Mouse (Mus musculus): Measurements from ENCODE around the gene Serinc5. TPM values are rescaled to one million over a fixed set of nuclear protein-coding genes. Genes with fewer than 3 reads are reported as not detected.
"Not testable (repeated sequence)": the region's sequence is repeated elsewhere in the genome, so short reads cannot be mapped to it uniquely, and the experiment has no call there.

The Serinc5 gene
- polyA plus RNA-seq, 1 experiment from 2014 or later, result 10.6 TPM

GRCm38 (mm10) chr13:92677656-92678055, 66.8 kb downstream of the Serinc5 start:
- no peak overlapping the region for H3K4me3 ChIP-seq
- no peak overlapping the region for H3K27ac ChIP-seq (replicated peaks)
- 74% methylated on average over 4 of the region's 4 CpGs for WGBS
- no peaks in the 10 kb centered on the region for H3K9me3 ChIP-seq (replicated peaks)
- no peak for DNase-seq (ENCODE audit: low spot score)
- peaks cover 19% of the 10 kb centered on the region for H3K4me1 ChIP-seq
- H3K27me3 ChIP-seq (ENCODE audit: low read depth, poor library complexity, severe bottlenecking), result no peaks in the 10 kb centered on the region
- no peaks in the 10 kb centered on the region for H3K36me3 ChIP-seq

GRCm38 (mm10) chr13:92679661-92680060, 68.8 kb downstream of the Serinc5 start:
- H3K9me3 ChIP-seq (replicated peaks), result no peaks in the 10 kb centered on the region
- H3K36me3 ChIP-seq, result no peaks in the 10 kb centered on the region
- WGBS, result 82% methylated on average over 7 of the region's 7 CpGs
- DNase-seq (ENCODE audit: low spot score), result no peak
- no peak overlapping the region for H3K4me3 ChIP-seq
- peaks cover 26% of the 10 kb centered on the region for H3K4me1 ChIP-seq
- H3K27me3 ChIP-seq (ENCODE audit: low read depth, poor library complexity, severe bottlenecking), result no peaks in the 10 kb centered on the region
- no peak overlapping the region for H3K27ac ChIP-seq (replicated peaks)

GRCm38 (mm10) chr13:92681541-92681940, 70.7 kb downstream of the Serinc5 start:
- H3K4me3 ChIP-seq, result no peak overlapping the region
- peaks cover 14% of the 10 kb centered on the region for H3K36me3 ChIP-seq
- no peak for DNase-seq (ENCODE audit: low spot score)
- H3K27ac ChIP-seq (replicated peaks), result no peak overlapping the region
- no peaks in the 10 kb centered on the region for H3K9me3 ChIP-seq (replicated peaks)
- WGBS, result 82% methylated on average over 2 of the region's 2 CpGs
- peaks cover 22% of the 10 kb centered on the region for H3K4me1 ChIP-seq
- no peaks in the 10 kb centered on the region for H3K27me3 ChIP-seq (ENCODE audit: low read depth, poor library complexity, severe bottlenecking)

- H3K27ac ChIP-seq (replicated peaks), result no peak overlapping the region
- no peaks in the 10 kb centered on the region for H3K9me3 ChIP-seq (replicated peaks)
- H3K27me3 ChIP-seq (ENCODE audit: low read depth, poor library complexity, severe bottlenecking), result no peaks in the 10 kb centered on the region
- peaks cover 25% of the 10 kb centered on the region for H3K36me3 ChIP-seq
- DNase-seq (ENCODE audit: low spot score), result no peak
- no peak overlapping the region for H3K4me3 ChIP-seq
- WGBS, result 55% methylated on average over 6 of the region's 6 CpGs
- H3K4me1 ChIP-seq, result peaks cover 19% of the 10 kb centered on the region
These were observed 71.9 kb downstream of the Serinc5 start for GRCm38 (mm10) chr13:92682833-92683232.

- Histone ChIP-seq H3K36me3 (peaks cover 31% of the 10 kb centered on the region), H3K27me3 (ENCODE audit: low read depth, poor library complexity, severe bottlenecking) (no peaks in the 10 kb centered on the region), H3K9me3 (replicated peaks) (no peaks in the 10 kb centered on the region), H3K4me1 (peaks cover 19% of the 10 kb centered on the region), H3K4me3 (no peak overlapping the region), H3K27ac (replicated peaks) (no peak overlapping the region)
- WGBS, result 75% methylated on average over 4 of the region's 4 CpGs
- no peak for DNase-seq (ENCODE audit: low spot score)
These were observed 72.6 kb downstream of the Serinc5 start for GRCm38 (mm10) chr13:92683464-92683863.

- Histone ChIP-seq H3K36me3 (peaks cover 35% of the 10 kb centered on the region), H3K4me3 (no peak overlapping the region), H3K27ac (replicated peaks) (no peak overlapping the region), H3K27me3 (ENCODE audit: low read depth, poor library complexity, severe bottlenecking) (no peaks in the 10 kb centered on the region), H3K9me3 (replicated peaks) (no peaks in the 10 kb centered on the region), H3K4me1 (peaks cover 13% of the 10 kb centered on the region)
- DNase-seq (ENCODE audit: low spot score), result no peak
- WGBS, result 93% methylated on average over 4 of the region's 4 CpGs
These were observed 73.4 kb downstream of the Serinc5 start for GRCm38 (mm10) chr13:92684310-92684709.

- Histone ChIP-seq H3K36me3 (peaks cover 35% of the 10 kb centered on the region), H3K4me1 (peaks cover 9% of the 10 kb centered on the region; the same call in 1 of the 2 replicates), H3K9me3 (replicated peaks) (no peaks in the 10 kb centered on the region), H3K27me3 (ENCODE audit: low read depth, poor library complexity, severe bottlenecking) (no peaks in the 10 kb centered on the region), H3K4me3 (no peak overlapping the region), H3K27ac (replicated peaks) (no peak overlapping the region)
- DNase-seq (ENCODE audit: low spot score), result no peak
- WGBS, result 95% methylated on average over 4 of the region's 4 CpGs
These were observed 74.4 kb downstream of the Serinc5 start for GRCm38 (mm10) chr13:92685273-92685672.

- H3K27ac ChIP-seq (replicated peaks); H3K27me3 ChIP-seq (ENCODE audit: low read depth, poor library complexity, severe bottlenecking); H3K4me3 ChIP-seq; H3K4me1 ChIP-seq; H3K9me3 ChIP-seq (replicated peaks); DNase-seq (ENCODE audit: low spot score): not testable (repeated sequence)
- 82% methylated on average over 1 of the region's 1 CpGs for WGBS
- H3K36me3 ChIP-seq, result peaks cover 35% of the 10 kb centered on the region
These were observed 76.3 kb downstream of the Serinc5 start for GRCm38 (mm10) chr13:92687151-92687550.

- Histone ChIP-seq H3K36me3 (peaks cover 35% of the 10 kb centered on the region), H3K4me1 (no peaks in the 10 kb centered on the region), H3K27me3 (ENCODE audit: low read depth, poor library complexity, severe bottlenecking) (no peaks in the 10 kb centered on the region), H3K27ac (replicated peaks) (no peak overlapping the region), H3K9me3 (replicated peaks) (no peaks in the 10 kb centered on the region), H3K4me3 (no peak overlapping the region)
- WGBS, result 91% methylated on average over 2 of the region's 2 CpGs
- no peak for DNase-seq (ENCODE audit: low spot score)
These were observed 78.2 kb downstream of the Serinc5 start for GRCm38 (mm10) chr13:92689061-92689460.

GRCm38 (mm10) chr13:92693866-92694550, 83.1 kb downstream of the Serinc5 start:
- H3K27me3 ChIP-seq (ENCODE audit: low read depth, poor library complexity, severe bottlenecking), result no peaks in the 10 kb centered on the region
- H3K4me1 ChIP-seq, result peaks cover 12% of the 10 kb centered on the region
- H3K27ac ChIP-seq (replicated peaks), result no peak overlapping the region
- no peaks in the 10 kb centered on the region for H3K36me3 ChIP-seq
- DNase-seq (ENCODE audit: low spot score), result peak; percentile 8
- no peak overlapping the region for H3K4me3 ChIP-seq
- H3K9me3 ChIP-seq (replicated peaks), result no peaks in the 10 kb centered on the region
- 87% methylated on average over 10 of the region's 10 CpGs for WGBS

- peak; percentile 6 for DNase-seq (ENCODE audit: low spot score)
- H3K4me3 ChIP-seq, result no peak overlapping the region
- peaks cover 6% of the 10 kb centered on the region; the same call in 1 of the 2 replicates for H3K36me3 ChIP-seq
- no peak overlapping the region for H3K27ac ChIP-seq (replicated peaks)
- WGBS, result 67% methylated on average over 5 of the region's 5 CpGs
- peaks cover 16% of the 10 kb centered on the region for H3K4me1 ChIP-seq
- H3K9me3 ChIP-seq (replicated peaks), result no peaks in the 10 kb centered on the region
- no peaks in the 10 kb centered on the region; the same call in 1 of the 2 replicates for H3K27me3 ChIP-seq (ENCODE audit: low read depth, poor library complexity, severe bottlenecking)
These were observed 85.6 kb downstream of the Serinc5 start for GRCm38 (mm10) chr13:92696491-92696939.

GRCm38 (mm10) chr13:92697141-92697540, 86.2 kb downstream of the Serinc5 start:
- no peak overlapping the region for H3K4me3 ChIP-seq
- H3K27ac ChIP-seq (replicated peaks), result no peak overlapping the region
- H3K27me3 ChIP-seq (ENCODE audit: low read depth, poor library complexity, severe bottlenecking), result no peaks in the 10 kb centered on the region; the same call in 1 of the 2 replicates
- peak; percentile 8 for DNase-seq (ENCODE audit: low spot score)
- WGBS, result 88% methylated on average over 4 of the region's 4 CpGs
- H3K4me1 ChIP-seq, result peaks cover 16% of the 10 kb centered on the region
- H3K9me3 ChIP-seq (replicated peaks), result no peaks in the 10 kb centered on the region
- H3K36me3 ChIP-seq, result peaks cover 6% of the 10 kb centered on the region; the same call in 1 of the 2 replicates

GRCm38 (mm10) chr13:92698781-92699180, 87.9 kb downstream of the Serinc5 start:
- Histone ChIP-seq H3K4me3 (no peak overlapping the region), H3K27me3 (ENCODE audit: low read depth, poor library complexity, severe bottlenecking) (peaks cover 7% of the 10 kb centered on the region), H3K36me3 (peaks cover 9% of the 10 kb centered on the region; the same call in 1 of the 2 replicates), H3K4me1 (peaks cover 31% of the 10 kb centered on the region), H3K9me3 (replicated peaks) (no peaks in the 10 kb centered on the region), H3K27ac (replicated peaks) (peak overlapping the region; percentile 30; the same call in 1 of the 2 replicates)
- 68% methylated on average over 9 of the region's 9 CpGs for WGBS
- peak; percentile 11 for DNase-seq (ENCODE audit: low spot score)
